Mouse (Mus musculus) heart, embryonic 16.5 days (tissue): ENCODE data around the gene Dhx34. TPM values are rescaled to one million over a fixed set of nuclear protein-coding genes. Genes with fewer than 3 reads are reported as not detected.

Source experiments
- ATAC-seq: fragments of 200-750 bp; cut with Nextera tagmentation; replicated peaks from 2 replicates; pipeline ENCODE4 v1.8.0; 2017; ENCODE audit warnings: moderate number of reproducible peaks; ENCODE audit not compliant: insufficient read depth, low FRiP score; ENCODE audit errors: extremely low read depth
- H3K27ac ChIP-seq: fragments of 300-500 bp; sonication (generic); 2 replicates; pipeline ENCODE4 v1.5.1; 2014; ENCODE audit warnings: mild to moderate bottlenecking, low read length, control low read depth, moderate library complexity
- H3K27me3 ChIP-seq: fragments of 300-500 bp; sonication (generic); 2 replicates; pipeline ENCODE4 v1.6.1; 2014; ENCODE audit warnings: low read length, mixed read lengths; ENCODE audit not compliant: control insufficient read depth, insufficient read depth
- H3K36me3 ChIP-seq: fragments of 300-500 bp; sonication (generic); 2 replicates; pipeline ENCODE4 v1.6.1; 2014; ENCODE audit not compliant: control insufficient read depth, insufficient read depth
- H3K4me1 ChIP-seq: fragments of 300-500 bp; sonication (generic); 2 replicates; pipeline ENCODE4 v1.6.1; 2014; ENCODE audit warnings: low read length, mixed read lengths; ENCODE audit not compliant: control insufficient read depth, insufficient read depth
- H3K4me2 ChIP-seq: fragments of 300-500 bp; sonication (generic); 2 replicates; pipeline ENCODE4 v1.6.1; 2014; ENCODE audit warnings: low read depth, mild to moderate bottlenecking, control low read depth, low read length
- H3K4me3 ChIP-seq: fragments of 300-500 bp; sonication (generic); 2 replicates; pipeline ENCODE4 v1.5.1; 2014; ENCODE audit warnings: mild to moderate bottlenecking, control low read depth, low read length
- H3K9ac ChIP-seq: fragments of 300-500 bp; sonication (generic); 2 replicates; pipeline ENCODE4 v1.6.1; 2014; ENCODE audit warnings: low read length, control low read depth
- H3K9me3 ChIP-seq: fragments of 300-500 bp; sonication (generic); replicated peaks from 2 replicates; pipeline ENCODE4 v1.6.1; 2016; ENCODE audit warnings: low read length; ENCODE audit not compliant: control insufficient read depth
- WGBS: fragments of 180-500 bp; shearing (Covaris S2); extraction: QIAGEN DNeasy Blood & Tissue Kit; methylation state at CpG from one replicate; pipeline ENCODE4 v1.1.7; 2014; 5-methylcytosine and 5-hydroxymethylcytosine counted together
- polyA plus RNA-seq: library from polyadenylated mRNA; unstranded; fragments of >200 nt; fragmentation: Nextera tagmentation; extraction: Ambion mirVana; gene quantifications from 2 replicates; pipeline ENCODE4 v1.2.1, GENCODE M21; 2015

The Dhx34 gene
- polyA plus RNA-seq, 1 experiment from 2014 or later: 10.8 TPM

DNA sequence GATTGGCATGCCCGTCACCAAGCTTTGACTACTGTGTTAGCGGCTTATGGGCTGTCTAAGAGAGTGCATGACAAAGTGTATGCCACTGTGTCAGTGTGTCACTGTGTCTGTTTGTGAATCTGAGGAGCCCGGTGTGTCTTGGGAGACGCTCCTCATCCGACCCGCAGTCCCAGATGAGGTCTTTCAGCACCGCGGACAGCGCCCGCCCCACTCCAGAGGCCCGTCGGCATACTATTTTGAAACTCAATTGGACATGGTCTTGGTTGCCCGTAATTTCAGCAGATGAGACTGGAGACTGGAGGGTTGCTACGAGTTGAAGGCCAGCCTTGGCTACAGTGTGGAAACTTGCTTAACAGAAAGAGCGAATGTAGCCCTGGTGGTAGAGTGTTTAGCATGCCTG, 74.2 kb downstream of the Dhx34 start:
- 12% methylated on average over 15 of the region's 15 CpGs for WGBS
- Histone ChIP-seq H3K4me1 (no peaks in the 10 kb centered on the region), H3K9me3 (no peaks in the 10 kb centered on the region), H3K4me3 (no peak overlapping the region), H3K36me3 (no peaks in the 10 kb centered on the region), H3K27ac (no peak overlapping the region), H3K9ac (no peak overlapping the region), H3K27me3 (peaks cover 14% of the 10 kb centered on the region), H3K4me2 (no peak overlapping the region)
- ATAC-seq: no peak

Other genes with a start within 250 kb of the Dhx34 start
- 4.7 and 4.8 TPM in 2 replicates for gene Bicra, start 174.1 kb downstream of the Dhx34 start, polyA plus RNA-seq
- gene Zfp541, start 160.2 kb downstream of the Dhx34 start, polyA plus RNA-seq: 0.05 TPM in 1 of 2 replicates, not detected in the other
- 166 and 168 TPM in 2 replicates for gene Napa, start 123.6 kb downstream of the Dhx34 start, polyA plus RNA-seq
- 32.5 and 36.1 TPM in 2 replicates for gene Kptn, start 102.1 kb downstream of the Dhx34 start, polyA plus RNA-seq
- gene Slc8a2, start 92.2 kb downstream of the Dhx34 start, polyA plus RNA-seq: 0.15 and 0.20 TPM in 2 replicates
- gene Meis3, start 46.9 kb downstream of the Dhx34 start, polyA plus RNA-seq: 14.5 and 15.4 TPM in 2 replicates
- gene C5ar2, start 22.1 kb upstream of the Dhx34 start, polyA plus RNA-seq: 0.76 and 0.88 TPM in 2 replicates
- 2.6 and 3.2 TPM in 2 replicates for gene C5ar1, start 37.5 kb upstream of the Dhx34 start, polyA plus RNA-seq
- gene Inafm1, start 51.6 kb upstream of the Dhx34 start, polyA plus RNA-seq: 6.9 and 9.0 TPM in 2 replicates
- gene Ccdc9, start 64.8 kb upstream of the Dhx34 start, polyA plus RNA-seq: 12.0 and 15.2 TPM in 2 replicates
- 5.7 and 6.8 TPM in 2 replicates for gene Bbc3, start 86.4 kb upstream of the Dhx34 start, polyA plus RNA-seq
- 211 and 235 TPM in 2 replicates for gene Sae1, start 165.8 kb upstream of the Dhx34 start, polyA plus RNA-seq
- gene Zc3h4, start 178.9 kb upstream of the Dhx34 start, polyA plus RNA-seq: 8.5 and 9.0 TPM in 2 replicates
- gene Tmem160, start 230.7 kb upstream of the Dhx34 start, polyA plus RNA-seq: 81.6 and 82.1 TPM in 2 replicates